In genomic region chr4:120380811-120381391, GRCm38 (mm10) we compare ENCODE assay signal across 7 mouse cellular contexts. TPM values are rescaled to one million over a fixed set of nuclear protein-coding genes. Genes with fewer than 3 reads are reported as not detected.
DNase-seq lines count a peak whose midpoint lies in the region; ATAC-seq lines count a peak whose summit lies in the region.

No protein-coding gene starts in this region.

- no peaks in the 10 kb centered on the region for H3K9me3 ChIP-seq in intestine, embryonic 14.5 days (ENCODE audit: control insufficient read depth, low read length)

- no peak overlapping the region for H3K4me3 ChIP-seq in intestine, embryonic 14.5 days (ENCODE audit: low read depth, low read length)

- no peaks in the 10 kb centered on the region for H3K4me1 ChIP-seq in intestine, embryonic 14.5 days (replicated peaks; ENCODE audit: control insufficient read depth, insufficient read depth, low read length)

- no peaks in the 10 kb centered on the region for H3K36me3 ChIP-seq in intestine, embryonic 14.5 days (ENCODE audit: control insufficient read depth, insufficient read depth, low read length)

- intact Hi-C loops in left cerebral cortex, postnatal 14 days (cut with DNase I): no loop called here

- 8% methylated on average over 7 of the region's 7 CpGs for WGBS in intestine, embryonic 14.5 days

- H3K27ac ChIP-seq in intestine, embryonic 14.5 days (ENCODE audit: low read depth): no peak overlapping the region

- H3K4me2 ChIP-seq in intestine, embryonic 14.5 days (ENCODE audit: low read length): peak overlapping the region; percentile 10; the same call in 1 of the 2 replicates

- peak; percentile 55 to 69 for DNase-seq in adrenal gland, adult 18-20 months (ENCODE audit: low spot score in 2 of 2)
- DNase-seq in embryo, embryonic 11.5 days (ENCODE audit: low read depth, low spot score): peak; percentile 77
- DNase-seq in gastrocnemius, postnatal 4 days (ENCODE audit: low spot score in 2 of 2): peak; percentile 53 to 85
- DNase-seq in intestine, embryonic 14.5 days (ENCODE audit: low spot score): peak; percentile 81
- DNase-seq in left cerebral cortex, postnatal 14 days (ENCODE audit: low spot score in 2 of 2): peak; percentile 81
- DNase-seq in right cerebral cortex, postnatal 25 days: peak; percentile 59

- no peak overlapping the region for H3K9ac ChIP-seq in intestine, embryonic 14.5 days (ENCODE audit: low read length)

- no peaks in the 10 kb centered on the region for H3K27me3 ChIP-seq in intestine, embryonic 14.5 days (replicated peaks; ENCODE audit: control insufficient read depth, insufficient read depth, low read length)

- peak; percentile 70 for ATAC-seq in intestine, embryonic 14.5 days (replicated peaks; ENCODE audit: low FRiP score, low TSS enrichment, low read depth)
- ATAC-seq in megakaryocyte-erythroid progenitor cell, adult 5-6 weeks (replicated peaks; ENCODE audit: low FRiP score, low TSS enrichment, poor library complexity, severe bottlenecking): peak; percentile 89

RNA-seq across cellular contexts. Expression of gene Scmh1, which starts 24.2 kb away (rescaled TPM):
- 10 to 100 TPM; 30.6 to 32.8 TPM for total RNA-seq in adrenal gland, adult 18-20 months (2021)
- 10 to 100 TPM; 45.8 to 51.2 TPM for total RNA-seq in gastrocnemius, postnatal 4 days (2021)
- 36.6 and 43.3 TPM in 2 replicates for polyA plus RNA-seq in intestine, embryonic 14.5 days (2014; fragmentation: Nextera tagmentation; extraction: Ambion mirVana)
- total RNA-seq in left cerebral cortex, postnatal 14 days (2021): 100 to 1,000 TPM; 123 to 130 TPM
- 27.6 and 65.7 TPM in 2 replicates for total RNA-seq in megakaryocyte-erythroid progenitor cell, adult 5-6 weeks (2014; fragmentation: Nextera tagmentation)
- total RNA-seq in megakaryocyte-erythroid progenitor cell, adult 5-6 weeks (2017): 9.7 and 16.9 TPM in 2 replicates
